Mouse (Mus musculus) cerebellum, adult 18-20 months (tissue): ENCODE measurements around the gene Atg10.

ENCODE experiments used
- DNase-seq, 2 experiments: peaks; one replicate each; pipeline ENCODE4 v3.0.0; 2021

The Atg10 gene

DNA sequence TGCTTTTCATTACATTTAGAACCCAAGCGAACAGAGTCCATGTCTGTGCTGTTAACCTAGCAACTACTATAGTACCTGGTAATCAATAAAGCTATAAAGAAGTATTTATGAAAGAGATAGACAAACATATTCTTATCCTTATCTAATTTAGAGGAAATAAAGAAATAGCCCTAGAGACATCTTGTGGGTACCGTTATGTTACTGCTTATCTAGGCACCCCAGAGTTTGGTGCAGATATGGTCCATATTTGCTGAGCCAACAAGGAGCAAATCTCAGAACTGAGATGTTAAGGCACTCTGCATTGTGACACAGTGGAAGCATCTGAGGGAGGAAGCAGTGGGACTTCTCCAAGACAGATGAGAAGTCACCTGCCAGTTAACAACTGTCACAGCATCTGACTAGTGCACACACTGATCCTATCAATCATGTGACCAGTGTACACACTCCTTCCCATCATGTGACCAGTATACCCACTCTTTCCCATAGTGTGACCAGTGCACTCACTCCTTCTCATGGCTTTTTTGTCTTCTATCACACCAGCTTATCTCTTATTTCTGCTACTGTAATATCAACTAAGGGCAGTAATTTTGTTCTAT, 228.6 kb downstream of the Atg10 start:
- DNase-seq = no peak

DNA sequence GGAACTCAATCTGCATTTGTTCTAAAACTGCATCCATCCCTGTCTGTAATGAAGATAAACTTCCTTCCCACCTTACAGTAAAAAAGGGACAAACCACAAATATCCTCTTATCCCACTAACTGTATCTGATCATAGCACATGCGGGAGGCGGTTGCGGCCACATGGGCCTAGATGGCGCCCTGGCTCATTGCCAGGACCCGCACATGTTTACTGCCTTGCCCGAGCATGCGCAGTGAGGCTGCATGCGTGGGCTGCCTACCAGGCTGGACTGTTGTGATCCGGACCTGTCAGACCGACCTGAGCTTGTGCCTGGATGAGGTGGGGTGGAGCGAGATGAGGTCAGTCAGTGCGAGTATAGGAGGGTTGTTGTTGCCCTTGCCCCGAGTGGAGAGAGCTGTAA, 230.2 kb downstream of the Atg10 start:
- DNase-seq = peak in 1 of 2 experiments; percentile 6

DNA sequence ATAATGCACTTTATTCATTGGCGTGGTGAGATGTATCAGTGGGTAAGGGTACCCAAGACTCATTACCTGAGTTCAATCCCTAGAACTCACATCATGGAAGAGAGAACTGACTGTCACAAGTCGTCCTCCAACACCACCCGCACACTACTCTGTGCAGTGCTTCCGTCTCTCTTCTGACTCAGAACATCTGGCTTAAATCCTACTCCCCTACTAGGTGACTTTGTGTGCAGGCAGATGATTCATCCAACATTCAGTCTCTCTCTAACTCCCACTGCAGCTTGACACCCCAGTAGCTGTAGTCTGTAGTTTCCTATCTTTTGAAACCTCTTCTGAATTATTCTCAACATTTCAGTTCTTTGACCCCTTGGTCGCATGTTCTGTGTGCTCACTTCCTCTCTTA, 230.8 kb downstream of the Atg10 start:
- no peak for DNase-seq

DNA sequence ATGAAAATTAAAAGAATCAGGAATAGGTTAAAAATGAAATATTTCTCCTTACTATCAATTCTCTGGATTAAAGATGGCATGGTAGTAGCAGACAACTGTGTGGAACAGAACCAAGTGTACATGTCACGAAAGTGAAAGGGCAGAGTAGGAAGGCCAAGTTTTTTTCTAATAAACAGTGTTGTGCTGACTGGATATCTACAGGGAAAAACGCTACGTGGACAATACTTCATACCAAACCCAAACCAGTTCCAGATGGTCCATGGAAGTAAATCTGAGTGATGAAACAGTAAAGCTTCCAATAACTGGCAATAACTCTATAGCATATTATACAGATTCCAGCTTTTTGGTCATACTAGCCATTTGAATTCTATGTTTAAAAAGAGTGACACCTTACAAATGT, 235.5 kb downstream of the Atg10 start:
- no peak for DNase-seq

DNA sequence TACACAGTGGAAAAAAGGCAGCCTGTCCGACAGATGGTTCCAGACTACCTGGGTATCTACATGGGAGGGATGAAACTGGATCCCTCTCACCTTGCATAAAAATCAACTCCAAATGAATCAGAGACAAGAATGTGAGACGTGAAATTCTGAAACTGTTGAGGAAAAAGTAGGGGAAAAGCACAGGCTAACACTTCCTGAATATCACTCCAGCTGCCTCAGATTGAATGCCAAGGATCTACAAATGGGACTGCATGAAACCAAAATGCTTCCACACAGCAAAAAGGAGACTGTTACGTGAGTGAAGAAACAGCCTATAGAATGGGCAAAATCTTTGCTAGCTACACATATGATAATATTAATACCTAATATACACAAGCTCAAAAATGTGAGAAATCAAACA, 238.4 kb downstream of the Atg10 start:
- no peak for DNase-seq

DNA sequence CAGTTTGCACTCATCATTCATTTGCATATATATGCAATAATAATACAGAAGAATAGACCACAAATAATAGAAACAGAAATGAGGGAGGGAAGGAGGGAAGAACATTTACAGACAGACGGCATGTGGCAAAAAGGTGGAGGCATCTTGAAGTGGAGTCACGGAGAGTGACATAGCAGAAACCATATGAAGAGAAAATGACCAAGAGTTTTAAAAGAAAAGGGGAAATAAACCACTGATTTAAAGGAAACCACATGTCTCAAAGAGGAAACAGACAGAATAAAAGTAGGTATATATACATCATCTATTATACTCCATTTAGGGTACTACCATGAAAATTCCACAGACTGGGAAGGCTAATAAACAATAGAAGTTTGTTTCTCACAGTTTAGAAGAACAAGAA, 239.7 kb downstream of the Atg10 start:
- DNase-seq = no peak

DNA sequence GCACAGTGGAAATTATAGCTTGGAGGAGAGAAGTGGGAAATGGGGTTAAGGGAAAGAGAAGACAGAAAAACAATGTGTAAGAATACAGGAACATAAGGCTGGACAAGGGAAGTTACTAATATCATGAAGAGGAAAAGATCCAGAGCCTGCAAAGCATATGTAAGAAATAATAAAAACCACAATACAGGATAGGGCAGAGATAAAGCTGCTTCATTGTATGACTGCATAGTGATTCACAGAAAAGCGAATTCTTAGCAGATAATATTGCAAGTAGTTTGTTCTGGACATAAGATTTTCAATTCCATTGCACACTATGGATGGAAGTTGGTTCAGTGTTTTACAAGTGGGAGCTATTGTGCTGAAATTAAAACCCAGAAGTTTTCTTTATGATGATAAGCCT, 242.0 kb downstream of the Atg10 start:
- no peak for DNase-seq

DNA sequence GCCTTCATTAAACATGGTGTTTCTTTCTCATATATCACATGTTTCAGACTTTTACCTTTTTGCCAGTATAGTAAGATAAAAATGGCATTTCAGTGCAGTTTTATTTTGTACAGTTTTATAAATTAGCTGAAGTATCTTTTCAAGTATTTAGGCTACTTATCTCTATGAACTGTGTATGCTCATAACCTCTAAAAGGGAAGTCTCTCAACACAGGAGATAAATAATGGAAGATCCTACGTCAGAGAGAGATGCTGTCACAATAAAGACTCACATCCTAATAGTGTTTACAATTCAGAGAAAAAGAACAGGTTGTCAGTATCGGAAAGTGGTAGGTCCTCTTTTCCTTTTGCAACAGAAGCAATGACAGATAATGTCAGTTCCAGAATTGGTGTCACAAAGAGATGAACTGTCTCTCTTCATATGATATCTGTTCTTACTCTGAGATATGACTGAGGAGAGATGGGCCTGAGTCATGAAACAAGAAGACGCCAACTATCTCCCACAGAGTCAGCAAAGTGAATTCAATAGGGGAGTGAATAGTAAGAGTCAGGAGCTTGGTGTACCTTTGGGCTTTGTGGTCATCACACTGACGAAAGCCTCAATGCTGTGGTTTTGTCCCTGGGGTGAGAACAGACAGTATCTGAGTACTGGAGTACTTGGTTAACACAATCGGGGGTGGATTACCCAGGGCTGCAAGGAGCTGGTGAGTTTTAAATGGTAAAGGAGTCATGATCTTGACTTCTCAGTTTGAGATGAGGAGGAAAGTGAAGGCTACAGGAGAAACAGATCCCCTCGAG, 242.7 kb downstream of the Atg10 start:
- DNase-seq = no peak

DNA sequence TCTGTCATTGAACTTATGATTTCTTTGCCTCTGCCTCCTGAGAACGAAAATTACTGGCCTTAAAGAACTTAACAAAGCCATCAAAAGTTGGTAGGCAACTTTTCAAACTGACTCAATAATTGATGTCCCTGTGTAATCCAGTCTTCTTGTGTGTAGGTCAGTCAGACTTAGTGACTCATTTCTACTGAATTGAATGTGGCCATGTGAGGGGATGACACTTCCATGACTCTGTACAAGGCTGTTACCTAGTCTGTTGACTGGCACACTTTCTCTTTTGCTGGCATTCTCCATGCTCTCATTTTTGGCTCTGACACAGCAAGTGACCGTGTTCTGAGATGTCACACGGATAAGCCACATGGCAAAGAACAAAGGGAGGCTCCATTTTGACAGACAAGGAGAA, 246.7 kb downstream of the Atg10 start:
- no peak for DNase-seq

DNA sequence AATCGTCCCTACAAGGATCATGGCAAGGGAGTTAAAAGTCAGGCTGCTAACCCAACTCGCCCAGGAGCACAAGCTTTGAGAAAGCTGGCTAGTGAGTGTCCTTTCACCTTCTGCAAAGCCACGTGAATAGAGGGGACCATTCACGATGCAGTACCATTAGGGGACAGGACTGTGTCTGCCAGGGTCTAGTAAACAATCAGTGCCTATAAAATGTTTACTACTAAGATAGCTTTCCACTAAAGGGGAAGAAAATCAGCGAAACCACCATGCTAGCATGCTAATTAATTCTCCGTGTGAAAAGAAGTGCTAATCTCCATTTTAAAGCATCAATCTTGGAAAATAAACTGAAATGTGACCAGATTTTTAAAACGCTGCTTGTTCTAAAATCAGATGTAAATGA, 250.4 kb downstream of the Atg10 start:
- no peak for DNase-seq

DNA sequence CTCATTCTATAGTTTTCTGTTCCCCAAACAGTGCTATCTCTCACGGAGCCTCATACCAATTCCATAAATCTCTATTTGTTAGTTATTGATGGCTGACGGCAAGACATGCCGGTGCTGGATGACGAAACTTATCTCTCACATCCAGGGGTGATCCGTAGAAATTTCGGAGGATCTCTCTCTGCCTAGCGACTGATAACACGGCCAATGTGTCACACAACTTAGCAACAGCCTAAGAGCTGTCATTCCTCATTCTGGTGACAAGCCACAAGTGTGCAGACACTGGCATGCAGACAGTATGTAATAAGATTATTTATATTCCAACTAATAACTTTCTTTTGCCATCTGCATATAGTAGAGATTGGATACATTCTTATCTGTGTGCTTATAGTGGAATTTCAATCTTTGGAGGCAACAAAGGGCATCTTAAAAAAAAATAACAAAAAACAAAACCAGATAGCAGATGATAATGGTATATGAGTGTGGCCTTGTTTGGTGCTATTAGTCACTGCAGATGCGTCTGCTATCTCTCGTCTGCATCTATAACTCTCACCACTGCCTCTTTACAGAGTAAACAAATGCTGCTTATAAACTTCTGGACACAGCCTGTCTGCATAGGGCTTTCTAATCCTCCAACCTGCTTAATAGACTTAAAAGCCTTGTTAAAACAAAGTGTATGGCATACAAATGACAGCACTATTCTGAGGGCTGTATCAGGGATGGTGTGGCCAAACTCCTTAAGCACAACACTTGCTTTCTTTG, 253.3 kb downstream of the Atg10 start:
- no peak for DNase-seq

DNA sequence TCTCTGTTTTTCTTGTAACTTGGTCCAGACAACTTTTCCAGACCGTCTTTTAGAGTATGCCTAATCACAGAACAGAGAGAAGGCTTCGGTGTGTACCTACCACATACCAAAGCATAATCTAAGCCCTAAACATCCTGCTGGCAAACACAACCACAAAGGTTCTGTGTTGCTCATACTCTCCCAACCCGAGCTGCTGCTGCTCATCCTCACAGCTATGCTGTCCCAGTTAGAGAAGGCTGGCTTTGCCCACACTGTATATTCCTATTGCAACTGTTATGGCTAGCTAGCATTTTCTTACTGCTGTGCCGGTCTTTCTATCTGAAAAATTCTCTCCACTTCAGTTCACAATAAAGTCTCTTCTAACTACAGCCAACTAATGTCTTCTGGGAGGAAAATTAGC, 254.8 kb downstream of the Atg10 start:
- DNase-seq = no peak

DNA sequence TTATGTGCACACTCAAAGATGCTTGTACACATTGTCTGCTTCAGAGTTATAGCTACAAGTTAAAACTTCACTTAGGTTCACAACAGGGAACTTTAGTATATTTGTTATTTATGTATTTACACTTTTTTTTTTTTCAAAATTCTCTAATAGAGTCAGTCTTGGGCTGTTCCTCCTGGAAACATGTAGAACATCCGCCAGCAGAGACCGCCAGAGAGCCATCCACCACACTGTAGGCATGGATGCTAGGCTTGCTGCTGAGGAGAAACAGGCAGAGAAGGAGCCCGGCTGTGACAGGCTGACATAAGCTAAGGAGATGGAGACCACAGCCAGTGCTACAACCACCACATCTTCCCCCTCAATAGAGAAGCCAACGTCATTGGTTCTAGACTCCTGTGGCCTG, 256.3 kb downstream of the Atg10 start:
- DNase-seq = peak; percentile 81 to 85

DNA sequence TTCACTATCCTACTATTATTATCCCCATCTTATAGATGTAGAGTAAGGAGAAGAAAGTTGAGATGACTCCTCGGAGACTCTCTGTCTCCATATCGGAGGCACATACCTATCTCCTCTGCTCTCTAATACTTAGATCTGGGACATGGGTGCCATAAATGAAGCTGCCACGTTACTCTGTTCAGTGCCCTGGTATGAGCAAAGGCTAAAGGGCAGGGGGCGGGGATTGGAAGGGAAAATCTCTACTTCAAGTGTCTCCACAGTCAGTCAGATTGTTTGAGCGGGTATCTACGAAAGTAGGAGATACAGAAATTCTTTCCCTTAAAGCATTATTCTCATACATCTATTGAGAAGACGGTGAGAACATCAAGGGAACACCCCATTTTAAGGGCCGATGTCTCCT, 257.8 kb downstream of the Atg10 start:
- DNase-seq = no peak

DNA sequence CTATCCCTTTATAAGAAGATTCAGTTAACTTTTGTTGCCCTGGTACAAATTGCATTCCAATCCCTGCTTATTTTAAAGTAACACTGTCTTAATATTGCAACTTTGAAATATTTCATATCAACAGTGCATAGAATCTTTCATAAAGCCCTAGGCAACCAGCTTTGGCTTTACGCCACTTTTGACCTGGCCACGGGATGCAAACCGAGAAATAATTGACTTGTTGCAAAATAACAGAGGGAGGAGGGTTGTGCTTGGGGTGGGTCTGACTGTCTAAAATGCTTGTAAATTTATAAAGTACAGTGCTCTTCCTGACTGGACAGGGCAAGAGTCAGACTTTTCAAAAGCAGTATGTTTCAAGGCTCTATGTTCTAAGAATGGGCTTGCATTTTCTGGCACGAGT, 259.3 kb downstream of the Atg10 start:
- DNase-seq = no peak

DNA sequence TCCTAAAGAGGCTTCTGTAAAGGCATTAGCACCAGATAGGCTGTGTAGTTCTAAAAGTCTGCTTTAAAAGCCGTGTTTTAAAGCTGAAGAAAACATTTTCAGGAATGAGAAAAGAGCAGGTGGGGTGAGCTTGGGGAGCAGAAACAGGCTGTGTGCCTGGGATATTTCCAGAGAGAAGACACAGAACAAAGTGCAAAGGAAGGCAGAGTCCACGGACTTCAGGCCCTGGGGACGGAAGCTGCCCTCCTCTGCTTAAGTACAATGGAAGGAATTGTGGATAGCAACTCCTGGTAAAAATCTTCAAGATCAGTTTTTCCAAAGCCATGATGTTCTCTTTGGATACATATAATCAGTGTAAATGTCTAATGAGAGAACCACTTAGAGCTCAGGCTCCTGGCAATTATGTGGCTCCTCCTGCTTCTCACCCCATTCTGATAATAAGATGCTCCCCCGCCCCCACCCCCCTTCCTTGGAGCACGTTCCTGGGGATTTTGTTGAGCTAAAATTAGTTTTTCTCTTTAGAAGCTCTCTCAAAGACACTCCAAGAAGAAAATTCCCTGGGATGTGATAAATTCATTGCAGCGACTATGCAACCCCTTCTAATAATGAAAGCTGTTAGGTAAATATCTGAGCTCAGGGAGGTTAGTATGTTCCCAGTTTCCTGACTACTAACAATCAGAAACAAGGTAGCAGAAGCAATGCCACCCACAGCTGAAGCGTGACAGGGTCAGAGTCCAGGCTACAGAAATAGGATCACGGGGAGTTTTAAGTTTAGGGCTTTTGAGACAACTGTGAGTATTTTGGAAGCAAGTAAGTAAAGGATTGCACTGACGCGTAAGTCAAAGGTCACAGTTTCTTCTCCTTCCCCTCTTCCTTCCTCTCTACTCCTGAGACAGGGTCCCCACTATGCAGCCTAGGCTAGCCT, 260.7 kb downstream of the Atg10 start:
- DNase-seq = no peak

DNA sequence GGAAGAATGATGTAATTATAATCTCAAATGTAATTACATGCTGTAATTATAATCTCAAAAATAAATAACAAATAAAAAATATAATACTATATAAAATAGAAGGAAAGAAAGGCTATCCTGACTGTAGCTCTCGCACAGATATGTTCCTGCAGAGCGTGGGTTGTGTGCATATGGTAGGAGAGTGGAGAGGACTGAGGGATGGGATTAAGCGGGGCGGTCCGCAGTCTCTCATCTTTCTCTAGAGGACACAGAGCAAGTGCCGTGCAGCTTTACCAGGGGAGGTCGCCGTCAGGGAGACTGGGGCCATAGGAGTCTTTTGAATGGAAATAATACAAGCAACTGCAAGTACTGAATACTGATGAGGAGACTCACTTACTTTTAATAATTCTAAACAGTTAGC, 263.2 kb downstream of the Atg10 start:
- no peak for DNase-seq

DNA sequence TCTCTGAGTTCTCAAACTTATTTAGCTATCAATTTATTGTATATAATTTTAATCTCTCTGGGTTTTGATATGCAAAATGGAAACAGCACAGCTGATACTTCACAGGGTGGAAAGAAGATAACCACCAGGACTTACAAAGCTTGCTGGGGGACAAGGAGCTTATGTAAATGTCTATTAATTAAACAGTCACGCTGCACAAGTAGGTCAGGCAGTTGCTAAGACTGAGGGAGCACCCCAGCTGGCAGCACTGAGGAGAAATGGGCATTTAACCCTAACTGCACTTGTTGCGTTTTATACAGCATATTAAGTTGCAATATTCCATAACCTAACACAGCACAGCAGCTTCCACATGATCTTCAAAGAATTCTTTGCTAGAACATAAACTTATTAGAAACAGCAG, 264.9 kb downstream of the Atg10 start:
- DNase-seq = no peak

DNA sequence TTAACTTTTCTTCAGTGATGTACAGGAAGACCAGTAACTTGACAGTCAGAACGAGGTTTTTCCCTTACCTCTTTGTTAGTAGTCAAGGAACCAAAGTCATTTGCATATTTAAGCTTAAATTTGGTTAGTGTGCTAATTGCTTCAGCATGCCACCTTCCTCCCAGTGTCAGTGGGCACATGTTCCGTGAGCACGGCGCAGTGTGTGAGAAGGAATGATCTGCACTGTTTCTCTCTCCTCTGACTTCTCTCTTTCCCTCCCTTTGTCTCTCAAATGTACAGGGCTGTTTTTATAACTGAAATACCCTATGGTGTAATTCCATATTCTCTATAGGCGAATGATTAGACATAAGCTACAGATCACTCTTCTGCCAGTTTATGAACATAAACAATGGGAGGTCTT, 284.2 kb downstream of the Atg10 start:
- no peak for DNase-seq

DNA sequence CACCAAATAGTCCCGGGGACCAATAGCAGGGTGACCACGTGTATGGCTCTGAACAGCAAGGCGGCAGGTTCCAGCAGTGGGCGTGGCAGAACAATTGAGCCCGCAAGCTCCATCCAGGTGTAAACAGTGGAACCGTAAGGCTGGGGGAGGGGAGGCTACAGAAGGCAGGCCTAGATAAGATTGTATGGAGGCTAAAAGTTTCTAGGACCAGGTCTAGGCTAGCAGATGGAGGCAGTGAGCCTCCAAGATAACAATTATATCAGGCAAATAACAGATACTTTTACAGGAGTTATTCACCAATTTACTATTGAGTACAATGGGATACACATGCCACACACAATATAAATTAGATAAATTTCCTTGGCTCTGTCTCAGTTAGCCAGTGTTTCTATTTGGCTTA, 284.6 kb downstream of the Atg10 start:
- no peak for DNase-seq

DNA sequence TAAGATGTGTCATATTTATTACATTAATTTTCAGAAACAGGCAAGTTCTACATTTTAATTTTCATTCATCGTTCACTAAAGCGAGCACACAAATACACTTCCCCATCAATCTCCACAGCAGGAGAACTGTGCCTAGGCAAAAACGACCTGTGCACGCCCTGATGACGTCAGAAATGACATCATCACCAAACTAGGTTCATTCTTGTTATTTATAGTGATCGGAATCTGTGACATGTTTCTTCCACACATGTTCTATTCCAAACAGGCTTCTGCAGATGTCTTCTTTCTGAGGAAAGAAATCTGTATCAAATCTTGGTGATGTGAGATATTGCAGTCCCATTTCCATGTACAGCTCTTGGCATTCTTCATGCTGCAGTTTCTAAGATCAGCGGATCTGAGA, 287.9 kb downstream of the Atg10 start:
- DNase-seq = no peak

DNA sequence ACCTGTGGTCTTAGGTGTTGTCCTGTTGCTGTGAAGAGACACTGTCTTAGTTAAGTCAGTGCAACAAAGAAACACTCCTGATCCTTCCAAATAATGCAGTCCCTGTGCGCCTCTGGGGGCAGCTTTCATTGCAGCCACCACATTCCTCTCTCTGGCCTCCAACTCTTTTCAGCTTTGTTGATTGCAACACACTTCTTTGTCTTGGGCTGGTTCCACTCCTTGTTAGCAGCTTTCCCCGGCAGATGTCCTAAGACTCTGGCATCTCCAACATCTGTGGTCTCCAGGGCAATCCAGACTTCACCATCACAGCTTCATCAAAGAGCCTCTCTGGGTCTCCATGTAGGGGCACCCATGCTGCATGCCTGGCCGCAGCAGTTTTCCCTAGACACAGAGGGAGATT, 290.5 kb downstream of the Atg10 start:
- DNase-seq = no peak

DNA sequence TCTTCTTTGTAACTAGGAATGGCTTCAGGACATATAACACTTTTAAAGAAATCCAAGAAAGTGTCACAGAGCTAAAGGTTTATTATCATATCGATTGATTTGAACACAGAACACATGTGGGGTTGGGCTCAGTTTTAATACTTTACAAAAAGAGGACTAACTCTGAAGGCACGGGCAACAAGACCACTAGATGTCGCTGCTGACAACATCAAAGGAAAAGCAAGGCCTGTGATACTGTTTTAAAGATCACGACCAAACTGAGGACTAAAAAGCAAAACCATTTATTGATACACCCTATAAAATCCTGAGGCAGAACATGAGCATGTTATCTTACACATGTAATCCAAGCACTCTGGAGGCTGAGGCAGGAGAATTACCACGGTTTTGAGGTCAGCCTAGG, 293.9 kb downstream of the Atg10 start:
- peak; percentile 73 for DNase-seq
